Mouse (Mus musculus) thymus, adult 2 months (tissue): ENCODE results near the gene Lce3a.

Experiments
- CTCF ChIP-seq: fragments of 200-500 bp; IDR thresholded peaks from 2 replicates; pipeline ENCODE4 v1.5.1; 2012; ENCODE audit warnings: mild to moderate bottlenecking, control low read depth, low read length, moderate library complexity, borderline replicate concordance; ENCODE audit not compliant: control insufficient read depth, poor library complexity, insufficient read depth; ENCODE audit errors: extremely low read depth
- POLR2A ChIP-seq: fragments of 200-500 bp; IDR thresholded peaks from 2 replicates; pipeline ENCODE4 v1.6.1; 2012; ENCODE audit warnings: mild to moderate bottlenecking, low read length, control low read depth, moderate library complexity; ENCODE audit not compliant: control insufficient read depth, poor library complexity, insufficient read depth; ENCODE audit errors: extremely low read depth

DNA sequence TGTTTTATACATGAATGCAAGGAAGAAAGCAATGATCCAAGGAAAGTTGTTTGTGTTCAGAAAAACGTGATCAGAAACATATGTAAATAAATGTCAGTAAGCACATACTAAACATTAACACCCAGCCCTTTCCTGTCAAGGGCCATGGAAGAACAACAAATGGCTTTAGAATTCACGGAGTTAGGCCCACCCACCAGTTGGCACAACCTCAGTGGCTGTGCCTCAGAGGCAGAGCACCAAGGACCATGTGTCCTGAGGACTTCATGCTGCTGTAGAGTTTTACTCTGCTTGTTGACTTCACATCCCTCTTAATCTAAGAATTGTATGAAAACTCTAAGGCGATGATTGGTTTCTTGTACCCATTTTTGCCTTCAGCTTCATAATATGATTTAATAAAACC is 20.8 kb downstream of the Lce3a start:
- TF ChIP-seq CTCF (no peak), POLR2A (no peak)
